Mouse (Mus musculus): Measurements from ENCODE around the gene Gm21454.
"Not testable (repeated sequence)": the region's sequence is repeated elsewhere in the genome, so short reads cannot be mapped to it uniquely, and the experiment has no call there.

Gene Gm21454

GRCm38 (mm10) chrY:13252091-13252490 is at the start of gene Gm21454, which contains the start of gene Gm21440:
Gene Gm21454 (plus strand): TSS chrY:13252442.
Gene Gm21440 (plus strand): TSS chrY:13252391.
- not testable (repeated sequence) for DNase-seq (ENCODE audit: low spot score)

DNA sequence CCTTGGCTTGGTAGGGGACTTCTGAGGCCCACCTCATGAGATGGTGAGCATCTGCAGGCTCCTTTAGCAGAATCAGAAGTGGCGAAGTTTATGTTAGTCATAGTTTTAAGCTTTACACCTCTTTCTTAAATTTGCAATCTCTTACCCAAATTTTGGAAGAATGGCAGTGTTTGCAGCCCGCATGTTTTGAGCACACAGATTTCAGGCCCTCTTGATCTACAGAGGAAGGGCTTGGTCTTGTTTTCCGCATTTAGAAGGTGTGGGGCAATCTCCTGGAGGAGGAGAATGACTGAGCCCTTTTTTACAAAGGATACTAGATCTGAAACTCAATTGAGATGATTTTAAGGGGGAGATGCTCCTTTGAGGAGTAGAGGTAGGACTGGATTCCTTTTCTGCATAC is 28.4 kb upstream of the Gm21454 start, which contains the start of gene Gm21828:
TSS of gene Gm21828 (minus strand) at position 101 of the 400 bp plus-strand sequence.
- not testable (repeated sequence) for DNase-seq (ENCODE audit: low spot score)

- DNase-seq (ENCODE audit: low spot score) = not testable (repeated sequence)
Observed at GRCm38 (mm10) chrY:13348963-13349362, 96.7 kb downstream of the Gm21454 start, which contains the start of gene Gm21725. Gene Gm21725 (minus strand): TSS chrY:13349063.

All from spleen, adult 12 weeks (tissue).